Mouse (Mus musculus): ENCODE measurements around the gene 2010003K11Rik.

DNA sequence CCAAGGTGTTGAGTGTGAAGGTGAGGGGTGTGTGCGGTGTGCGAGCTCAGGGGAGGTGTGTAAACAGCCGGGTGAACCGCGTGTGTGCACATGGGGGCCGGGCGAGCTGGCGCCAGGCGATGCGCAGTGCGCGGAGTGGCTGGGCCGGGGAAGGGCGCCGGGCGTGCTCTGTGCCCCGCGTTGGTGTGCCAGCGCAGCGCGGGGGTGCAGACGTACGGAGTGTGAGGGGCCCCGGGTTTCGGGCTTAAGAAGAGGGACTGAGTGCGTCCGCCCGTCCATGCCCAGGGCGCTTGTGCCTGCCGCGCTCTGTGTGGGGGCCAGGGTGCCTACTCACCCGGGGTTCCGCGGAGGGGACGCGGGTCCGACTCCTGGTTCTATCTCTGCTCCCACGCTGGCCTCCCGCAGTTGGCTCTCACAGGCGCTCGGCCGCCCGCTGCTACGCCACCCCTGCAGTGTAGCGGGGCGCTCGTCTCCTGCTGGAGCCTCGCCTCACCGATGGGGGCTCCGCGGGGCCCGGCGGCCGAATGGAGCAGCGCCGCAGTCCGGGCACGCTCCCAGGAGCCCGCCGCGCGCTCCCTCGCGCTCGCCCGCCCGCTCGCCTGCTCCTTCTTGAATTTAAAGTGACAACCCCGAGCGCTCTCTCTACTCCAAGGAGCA is 21.7 kb downstream of the 2010003K11Rik start:
- TF ChIP-seq HCFC1 (IDR thresholded peaks at IDR 0.05; ENCODE audit: borderline replicate concordance, insufficient read depth, low read length) (no peak), CHD2 (IDR thresholded peaks at IDR 0.05; ENCODE audit: low read depth, low read length) (no peak)

All from ES-E14 (cell line).